Mouse (Mus musculus): Measurements from ENCODE around the gene Ttc30a2. TPM values are rescaled to one million over a fixed set of nuclear protein-coding genes. Genes with fewer than 3 reads are reported as not detected.

The Ttc30a2 gene
- total and polyA plus RNA-seq, 2 experiments from 2014 or later: 0.21 to 0.81 TPM

GRCm38 (mm10) chr2:75929786-75930444, 48.1 kb downstream of the Ttc30a2 start:
- H3K9me3 ChIP-seq (ENCODE audit: low read length): no peaks in the 10 kb centered on the region
- no peaks in the 10 kb centered on the region for H3K4me1 ChIP-seq (ENCODE audit: insufficient read depth)
- TF ChIP-seq CTCF (IDR thresholded peaks at IDR 0.05; ENCODE audit: low read depth): no peak
- no peak overlapping the region for H3K4me2 ChIP-seq (ENCODE audit: low read depth)
- H3K27me3 ChIP-seq (ENCODE audit: insufficient read depth, low read length): no peaks in the 10 kb centered on the region
- DNase-seq (no peak), ATAC-seq (no peak)
- 88% methylated on average over 6 of the region's 6 CpGs for WGBS
- no peak overlapping the region for H3K9ac ChIP-seq
- H3K36me3 ChIP-seq (ENCODE audit: insufficient read depth): peaks cover 7% of the 10 kb centered on the region; the same call in 1 of the 2 replicates
- H3K27ac ChIP-seq (ENCODE audit: low read depth, low read length): no peak overlapping the region
- H3K4me3 ChIP-seq (ENCODE audit: low read depth, low read length): no peak overlapping the region

- H3K27ac ChIP-seq (ENCODE audit: low read depth, low read length): 0 out of 2 replicates have a peak overlapping the region, but pooled peaks have one; percentile 35
- H3K36me3 ChIP-seq (ENCODE audit: insufficient read depth): peaks cover 7% of the 10 kb centered on the region; the same call in 1 of the 2 replicates
- WGBS: 71% methylated on average over 2 of the region's 2 CpGs
- DNase-seq (peak; percentile 20), ATAC-seq (peak; percentile 60)
- H3K4me2 ChIP-seq (ENCODE audit: low read depth): no peak overlapping the region
- H3K9me3 ChIP-seq (ENCODE audit: low read length): no peaks in the 10 kb centered on the region
- no peak overlapping the region for H3K9ac ChIP-seq
- no peaks in the 10 kb centered on the region for H3K27me3 ChIP-seq (ENCODE audit: insufficient read depth, low read length)
- no peak overlapping the region for H3K4me3 ChIP-seq (ENCODE audit: low read depth, low read length)
- H3K4me1 ChIP-seq (ENCODE audit: insufficient read depth): no peaks in the 10 kb centered on the region
- TF ChIP-seq CTCF (IDR thresholded peaks at IDR 0.05; ENCODE audit: low read depth): no peak
These were observed 48.8 kb downstream of the Ttc30a2 start for GRCm38 (mm10) chr2:75929141-75929540.

GRCm38 (mm10) chr2:75928011-75928410, 50.0 kb downstream of the Ttc30a2 start:
- Histone ChIP-seq H3K4me3 (ENCODE audit: low read depth, low read length) (no peak overlapping the region), H3K27me3 (ENCODE audit: insufficient read depth, low read length) (no peaks in the 10 kb centered on the region), H3K9me3 (ENCODE audit: low read length) (no peaks in the 10 kb centered on the region), H3K4me2 (ENCODE audit: low read depth) (no peak overlapping the region), H3K4me1 (ENCODE audit: insufficient read depth) (no peaks in the 10 kb centered on the region), H3K9ac (no peak overlapping the region), H3K36me3 (ENCODE audit: insufficient read depth) (peaks cover 7% of the 10 kb centered on the region; the same call in 1 of the 2 replicates), H3K27ac (ENCODE audit: low read depth, low read length) (no peak overlapping the region)
- ATAC-seq (no peak), DNase-seq (no peak)
- 63% methylated on average over 3 of the region's 3 CpGs for WGBS
- TF ChIP-seq CTCF (IDR thresholded peaks at IDR 0.05; ENCODE audit: low read depth): no peak

- no peak overlapping the region for H3K4me3 ChIP-seq (ENCODE audit: low read depth, low read length)
- no peak overlapping the region for H3K4me2 ChIP-seq (ENCODE audit: low read depth)
- DNase-seq: no peak
These were observed 51.9 kb downstream of the Ttc30a2 start for GRCm38 (mm10) chr2:75926061-75926460.

More at GRCm38 (mm10) chr2:75926061-75926460, 51.9 kb downstream of the Ttc30a2 start:
- ATAC-seq: no peak
- Histone ChIP-seq H3K27me3 (ENCODE audit: insufficient read depth, low read length) (no peaks in the 10 kb centered on the region), H3K9me3 (ENCODE audit: low read length) (no peaks in the 10 kb centered on the region), H3K27ac (ENCODE audit: low read depth, low read length) (no peak overlapping the region), H3K4me1 (ENCODE audit: insufficient read depth) (no peaks in the 10 kb centered on the region), H3K36me3 (ENCODE audit: insufficient read depth) (peaks cover 7% of the 10 kb centered on the region; the same call in 1 of the 2 replicates), H3K9ac (no peak overlapping the region)
- no peak for TF ChIP-seq CTCF (IDR thresholded peaks at IDR 0.05; ENCODE audit: low read depth)
- 65% methylated on average over 5 of the region's 5 CpGs for WGBS

Other genes starting within 250 kb of the Ttc30a2 start
- gene Agps, start 146.0 kb downstream of the Ttc30a2 start, total RNA-seq (2014; rRNA removed): 37.9 and 43.6 TPM in 2 replicates
- 6.4 and 12.6 TPM in 2 replicates for gene Agps, start 146.0 kb downstream of the Ttc30a2 start, polyA plus RNA-seq (2015; fragmentation: Nextera tagmentation; extraction: Ambion mirVana)
- 27.2 and 27.4 TPM in 2 replicates for gene Ttc30b, start 39.6 kb downstream of the Ttc30a2 start, total RNA-seq (2014; rRNA removed)
- gene Ttc30b, start 39.6 kb downstream of the Ttc30a2 start, polyA plus RNA-seq (2015; fragmentation: Nextera tagmentation; extraction: Ambion mirVana): 17.8 and 20.6 TPM in 2 replicates
- gene Ttc30a1, start 3.8 kb upstream of the Ttc30a2 start, total RNA-seq (2014; rRNA removed): 10.8 and 10.9 TPM in 2 replicates
- 3.9 and 4.8 TPM in 2 replicates for gene Ttc30a1, start 3.8 kb upstream of the Ttc30a2 start, polyA plus RNA-seq (2015; fragmentation: Nextera tagmentation; extraction: Ambion mirVana)

Data from forebrain, postnatal 0 days (tissue).